Mouse (Mus musculus) embryonic fibroblast, embryonic 13.5 days (primary cell): ENCODE measurements around the gene Kbtbd12. TPM values are rescaled to one million over a fixed set of nuclear protein-coding genes. Genes with fewer than 3 reads are reported as not detected.

Source experiments
- H3K27ac ChIP-seq: 2 replicates; pipeline ENCODE4 v1.5.1; 2012; ENCODE audit warnings: low read length, control low read depth, inconsistent platforms; ENCODE audit not compliant: insufficient read depth
- H3K4me1 ChIP-seq: 2 replicates; pipeline ENCODE4 v1.6.1; 2011; ENCODE audit warnings: low read length; ENCODE audit not compliant: control insufficient read depth, insufficient read depth
- H3K4me3 ChIP-seq: 2 replicates; pipeline ENCODE4 v1.5.1; 2011; ENCODE audit warnings: mild to moderate bottlenecking, control low read depth, low read length; ENCODE audit not compliant: insufficient read depth
- CTCF ChIP-seq: IDR thresholded peaks from 2 replicates; pipeline ENCODE4 v1.5.1; 2011; ENCODE audit warnings: mild to moderate bottlenecking, control low read depth, low read length, moderate library complexity, borderline replicate concordance; ENCODE audit not compliant: insufficient read depth
- POLR2A ChIP-seq: IDR thresholded peaks from 2 replicates; pipeline ENCODE4 v1.6.1; 2011; ENCODE audit warnings: low read depth, mild to moderate bottlenecking, control low read depth, low read length, moderate library complexity
- polyA plus RNA-seq: library from polyadenylated mRNA; stranded (reverse); fragments of >200 nt; gene quantifications from 2 replicates; pipeline ENCODE4 v1.2.4, GENCODE M21; 2011; ENCODE audit warnings: low read depth; ENCODE audit not compliant: missing spikeins, insufficient read length

Gene Kbtbd12
- not detected in 2 replicates for polyA plus RNA-seq

DNA sequence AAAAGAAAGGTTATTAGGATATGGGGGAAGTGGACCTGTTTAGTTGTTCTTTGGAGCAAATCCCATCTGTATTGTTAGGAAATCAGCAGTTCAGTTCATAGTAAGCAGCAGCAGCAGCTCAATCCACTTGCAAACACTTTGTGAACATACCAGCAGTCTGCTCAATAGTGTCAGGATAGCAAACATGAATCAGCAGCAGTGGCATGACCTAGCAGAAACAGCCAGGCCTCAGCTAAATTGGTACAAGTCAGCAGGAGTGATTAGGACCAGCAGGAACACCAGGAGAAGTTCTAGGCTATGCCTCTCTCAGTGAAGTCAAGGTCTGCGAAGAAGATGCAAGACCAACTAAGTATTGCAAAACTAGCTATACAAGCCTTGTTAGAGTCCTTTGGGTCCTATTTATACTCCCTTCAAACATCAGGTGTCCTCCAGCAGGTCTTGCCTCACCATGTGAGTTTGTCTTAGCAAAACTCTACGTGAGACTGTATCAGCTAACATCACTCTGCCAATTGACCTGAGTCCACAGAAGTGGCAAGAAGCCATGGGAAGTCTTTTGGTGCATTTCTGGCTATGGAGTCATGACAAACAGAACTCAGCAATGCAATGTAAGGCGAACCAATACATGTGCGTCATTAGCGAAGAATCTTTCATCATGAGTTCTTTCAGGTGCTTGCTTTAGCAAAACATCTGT lies at the start of gene Kbtbd12:
Gene Kbtbd12 (minus strand): TSS at position 340 of the 691 bp plus-strand sequence.
- no peak for TF ChIP-seq CTCF
- TF ChIP-seq POLR2A, result no peak
- no peak within 1 kb of the TSS for H3K4me3 ChIP-seq
- no peak within 1 kb of the TSS for H3K27ac ChIP-seq
- H3K4me1 ChIP-seq, result no peaks in the 10 kb centered on the region

DNA sequence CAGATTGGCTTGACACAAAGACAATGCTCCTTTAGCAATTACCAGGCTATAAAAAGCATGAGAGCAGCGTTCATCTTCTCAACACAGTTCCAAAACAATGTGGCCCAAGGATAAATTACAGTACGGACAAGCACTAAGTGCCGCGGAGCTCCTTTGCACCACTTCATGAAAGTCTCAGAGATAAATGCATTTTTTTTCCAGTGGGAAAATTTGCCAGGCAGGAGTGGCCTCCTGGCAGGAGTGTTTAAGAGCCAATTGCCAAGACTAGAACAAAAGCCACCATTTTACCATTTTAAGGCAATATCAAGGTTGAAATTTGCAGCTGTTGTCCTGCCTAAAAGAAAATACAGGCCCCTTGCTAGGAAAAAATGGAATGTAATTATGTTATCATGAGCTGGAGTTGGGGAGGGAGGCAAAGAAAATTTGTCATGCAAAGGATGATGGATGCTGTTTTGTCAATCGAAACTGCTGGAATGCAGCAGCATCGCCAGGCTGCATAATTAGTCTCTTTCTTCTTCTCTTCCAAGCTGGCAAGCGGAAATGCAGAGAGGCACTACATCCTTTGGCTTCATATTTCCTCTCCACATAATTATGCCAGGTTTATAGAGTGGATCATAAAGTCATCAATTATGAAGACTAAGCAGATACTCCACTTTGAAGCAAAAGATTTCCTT lies 45.8 kb upstream of the Kbtbd12 start:
- Histone ChIP-seq H3K27ac (no peak overlapping the region), H3K4me1 (no peaks in the 10 kb centered on the region), H3K4me3 (no peak overlapping the region)
- TF ChIP-seq CTCF (no peak), POLR2A (no peak)

DNA sequence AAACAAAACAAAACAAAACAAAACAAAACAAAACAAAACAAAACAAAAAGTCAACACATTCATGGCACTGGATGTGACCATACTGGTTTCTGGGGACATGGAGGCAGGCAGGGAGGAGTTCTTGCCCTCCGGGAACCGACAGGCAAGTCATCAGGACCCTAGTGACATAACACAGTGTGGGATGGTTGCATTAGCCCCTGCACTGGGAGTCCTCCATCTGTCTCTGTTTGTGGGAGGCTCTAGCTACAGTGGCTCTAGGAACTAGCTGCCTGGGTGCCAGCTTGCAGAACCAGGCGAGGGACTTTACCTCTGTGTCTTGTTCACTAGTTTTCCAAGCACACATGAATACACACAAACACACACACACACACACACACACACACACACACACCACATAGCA lies 43.3 kb upstream of the Kbtbd12 start:
- no peaks in the 10 kb centered on the region for H3K4me1 ChIP-seq
- H3K27ac ChIP-seq, result no peak overlapping the region
- no peak overlapping the region for H3K4me3 ChIP-seq
- TF ChIP-seq POLR2A, result no peak
- no peak for TF ChIP-seq CTCF

DNA sequence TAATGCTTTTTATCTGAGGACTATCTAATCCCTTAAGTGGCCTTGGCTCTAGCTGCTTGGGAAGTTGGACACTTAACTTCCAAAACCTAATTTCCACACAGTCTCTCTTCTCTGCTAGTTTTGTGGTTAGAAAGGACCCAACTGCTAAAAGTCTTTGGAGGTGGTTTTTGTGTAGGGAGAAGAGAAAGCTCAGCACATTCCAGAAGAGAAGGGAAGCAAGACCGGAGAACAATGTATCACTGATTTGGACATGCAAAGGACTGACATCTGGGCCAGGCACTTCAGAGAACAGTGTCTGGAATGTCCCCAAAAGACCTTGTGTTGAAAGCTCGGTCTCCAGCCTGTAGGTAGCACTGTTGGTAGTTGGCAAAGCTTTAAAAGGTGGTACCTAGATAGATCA lies 40.0 kb upstream of the Kbtbd12 start:
- H3K27ac ChIP-seq, result no peak overlapping the region
- no peaks in the 10 kb centered on the region for H3K4me1 ChIP-seq
- no peak overlapping the region for H3K4me3 ChIP-seq
- TF ChIP-seq POLR2A (no peak), CTCF (no peak)

DNA sequence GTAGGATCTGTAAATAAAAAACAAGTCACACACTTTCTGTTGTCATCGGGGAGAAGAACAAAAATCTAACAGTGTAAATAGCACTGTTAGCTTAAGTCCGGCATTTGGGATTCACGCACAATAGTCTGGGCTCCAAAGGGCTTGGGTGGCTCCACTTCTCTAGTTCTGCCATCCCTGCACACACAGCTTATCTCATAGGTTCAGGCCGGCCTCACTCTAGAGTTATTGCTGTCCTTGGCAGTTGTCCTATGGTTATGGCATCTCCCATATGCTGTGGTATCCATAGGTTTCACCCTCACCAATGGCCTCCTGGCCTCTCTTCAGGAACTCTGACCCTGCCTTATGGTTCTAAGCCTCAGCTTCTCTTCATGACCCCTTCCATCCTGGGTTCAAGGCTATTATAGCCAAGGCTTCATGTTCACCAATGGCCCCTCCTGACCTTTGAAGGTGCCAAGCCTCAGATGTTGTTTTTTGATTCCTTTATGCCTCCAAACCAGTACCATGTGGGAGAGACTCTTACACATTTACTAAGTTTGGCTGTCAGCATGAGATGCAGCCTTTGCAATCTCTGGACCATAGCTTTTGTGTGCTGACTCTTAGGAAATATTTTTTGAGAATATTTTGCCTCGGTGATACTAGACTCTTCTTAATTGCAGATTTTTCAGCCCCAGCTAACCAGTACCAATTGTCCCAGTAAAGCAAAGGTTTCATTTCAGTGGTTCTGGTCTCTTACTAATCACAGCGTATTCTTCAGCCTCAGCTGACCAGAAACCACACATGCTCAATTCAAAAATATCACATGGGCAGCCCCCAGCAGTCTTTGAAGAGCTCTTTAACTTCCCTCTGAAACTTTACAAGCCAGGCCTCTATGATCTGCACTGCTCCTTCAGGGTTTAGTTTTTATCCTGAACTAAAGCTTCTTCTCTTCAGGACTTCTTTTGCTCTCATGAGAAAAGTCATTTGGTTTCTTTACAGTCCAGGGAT lies 39.3 kb upstream of the Kbtbd12 start:
- no peak overlapping the region for H3K4me3 ChIP-seq
- H3K27ac ChIP-seq, result no peak overlapping the region
- TF ChIP-seq CTCF, result no peak
- no peak for TF ChIP-seq POLR2A
- H3K4me1 ChIP-seq, result no peaks in the 10 kb centered on the region

DNA sequence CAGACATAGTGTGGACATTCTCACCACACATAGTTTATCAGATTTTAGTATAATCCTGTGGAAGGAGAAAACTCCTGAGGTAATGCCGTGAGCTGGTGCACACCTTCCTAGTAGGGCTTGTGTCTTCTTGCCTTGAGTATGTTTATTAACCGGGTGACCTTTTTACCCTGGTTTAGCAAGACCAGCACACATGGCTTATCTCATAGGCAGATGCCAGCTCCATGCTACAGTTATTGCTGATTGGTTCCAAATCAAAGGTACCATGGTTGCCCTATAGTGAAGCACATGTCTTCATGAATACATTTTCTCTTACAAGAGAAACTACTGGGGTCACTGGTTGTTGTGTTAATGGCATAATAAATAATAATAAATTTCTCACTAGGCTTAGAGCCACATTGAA lies 38.1 kb upstream of the Kbtbd12 start:
- no peak overlapping the region for H3K27ac ChIP-seq
- H3K4me3 ChIP-seq, result no peak overlapping the region
- TF ChIP-seq POLR2A, result no peak
- no peak for TF ChIP-seq CTCF
- H3K4me1 ChIP-seq, result no peaks in the 10 kb centered on the region

DNA sequence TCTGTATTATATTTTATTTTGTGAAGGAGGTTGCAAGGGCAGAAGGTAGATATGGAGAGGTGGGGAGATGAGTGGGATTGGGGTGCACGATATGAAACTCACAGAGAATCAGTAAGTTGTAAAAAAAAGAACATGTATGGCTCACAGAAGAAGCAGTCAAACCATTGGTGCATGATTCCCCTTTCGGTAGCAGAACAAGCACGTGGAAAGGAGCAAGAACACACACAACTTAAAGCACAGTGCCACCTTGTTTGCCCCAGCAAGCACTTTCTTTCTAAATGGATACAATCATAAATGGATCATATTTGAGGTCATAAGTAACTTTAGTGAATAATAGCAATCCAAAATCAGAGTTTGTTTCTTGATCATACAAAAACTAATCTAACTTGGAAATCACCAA lies 24.5 kb upstream of the Kbtbd12 start:
- no peak overlapping the region for H3K4me3 ChIP-seq
- H3K4me1 ChIP-seq, result no peaks in the 10 kb centered on the region
- no peak overlapping the region for H3K27ac ChIP-seq
- TF ChIP-seq CTCF (no peak), POLR2A (no peak)

DNA sequence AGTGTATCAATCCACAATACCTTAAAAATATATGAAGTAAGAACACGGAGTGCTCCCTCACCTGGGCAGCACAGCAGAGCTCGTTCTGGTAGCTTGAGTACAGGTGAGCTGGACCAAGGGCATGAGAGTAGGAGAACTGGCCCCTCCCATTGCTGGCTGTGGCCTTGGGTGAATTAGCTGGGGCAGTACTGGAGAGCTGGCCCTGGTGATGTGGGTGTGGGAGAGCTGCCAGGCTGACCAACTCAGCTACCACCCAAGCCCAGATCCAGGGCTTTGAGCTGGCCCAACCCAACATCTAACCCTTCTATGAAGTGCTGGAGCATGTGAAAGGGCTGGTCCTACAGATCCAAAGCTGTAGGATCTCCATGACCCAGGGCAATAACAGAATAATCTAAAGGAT lies 23.9 kb upstream of the Kbtbd12 start:
- no peak overlapping the region for H3K4me3 ChIP-seq
- H3K27ac ChIP-seq, result no peak overlapping the region
- TF ChIP-seq CTCF (no peak), POLR2A (no peak)
- no peaks in the 10 kb centered on the region for H3K4me1 ChIP-seq

DNA sequence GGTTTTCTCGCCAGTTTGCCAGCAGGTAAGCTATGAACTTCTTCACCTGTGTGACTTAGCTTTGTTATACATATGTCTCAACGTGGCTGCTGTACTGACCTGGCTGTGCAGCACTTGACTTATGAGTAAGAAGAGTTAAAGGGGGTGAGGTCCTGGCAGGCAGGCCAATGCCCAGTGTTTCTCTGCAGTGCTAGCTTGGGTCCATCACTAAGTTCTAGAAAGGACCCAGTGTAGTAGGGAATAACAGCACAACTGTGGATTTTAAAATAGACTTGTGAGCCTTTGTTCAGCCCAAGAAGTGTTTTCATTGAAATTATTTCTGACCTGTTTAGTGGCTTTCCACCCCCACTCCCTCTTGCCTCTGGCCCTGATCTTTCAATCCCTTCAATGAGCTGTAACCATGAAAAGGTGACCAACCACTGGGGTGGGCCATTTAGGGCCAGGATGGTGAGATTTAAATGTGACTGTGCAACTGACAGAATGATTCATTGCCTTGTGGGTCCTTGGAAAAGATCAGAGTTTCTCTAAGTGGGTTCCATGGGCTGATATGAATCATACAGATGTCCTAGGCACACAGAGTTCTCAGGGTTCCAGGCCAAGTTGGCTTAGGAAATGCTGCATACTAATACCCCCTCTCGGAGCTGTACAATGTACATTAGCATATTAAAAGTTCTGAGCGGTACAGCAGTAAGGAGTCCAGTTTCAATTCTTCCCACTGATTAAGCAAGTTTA lies 10.0 kb upstream of the Kbtbd12 start:
- no peak overlapping the region for H3K4me3 ChIP-seq
- no peak overlapping the region for H3K27ac ChIP-seq
- no peaks in the 10 kb centered on the region for H3K4me1 ChIP-seq
- TF ChIP-seq CTCF (no peak), POLR2A (no peak)
